Mouse (Mus musculus) olfactory bulb, adult 2 months (tissue): ENCODE measurements around the gene Vpreb3.

Experiments
- CTCF ChIP-seq: fragments of 200-500 bp; IDR thresholded peaks from 2 replicates; pipeline ENCODE4 v1.5.1; 2012; ENCODE audit warnings: low read depth, mild to moderate bottlenecking, low read length, moderate library complexity; ENCODE audit not compliant: insufficient read depth
- POLR2A ChIP-seq: fragments of 200-500 bp; IDR thresholded peaks from 2 replicates; pipeline ENCODE4 v1.6.1; 2012; ENCODE audit warnings: mild to moderate bottlenecking, low read depth, low read length, moderate library complexity; ENCODE audit not compliant: insufficient read depth

- no peak for TF ChIP-seq CTCF
- TF ChIP-seq POLR2A, result no peak
Measured at GRCm38 (mm10) chr10:75926396-75926795, 16.5 kb upstream of the Vpreb3 start.
